Mouse (Mus musculus) granulocyte monocyte progenitor cell, adult 5-6 weeks (primary cell): ENCODE results near the gene Olfr198. TPM values are rescaled to one million over a fixed set of nuclear protein-coding genes. Genes with fewer than 3 reads are reported as not detected.
"Not testable (repeated sequence)": the region's sequence is repeated elsewhere in the genome, so short reads cannot be mapped to it uniquely, and the experiment has no call there.

Source experiments
- ATAC-seq: replicated peaks from 2 replicates; pipeline ENCODE4 v1.8.0; 2016; ENCODE audit warnings: mild to moderate bottlenecking, moderate TSS enrichment, inconsistent platforms; ENCODE audit not compliant: poor library complexity, severe bottlenecking
- total RNA-seq, 2 experiments: library from RNA; stranded (forward) in 1 of 2; stranded (reverse) in 1 of 2; fragments of 200-712, 200-1000 nt in 1 of 2; fragments of >200 nt in 1 of 2; fragmentation: Nextera tagmentation in 1 of 2; gene quantifications; 2 replicates each; pipeline ENCODE4 v1.2.3; 2014 to 2017

The Olfr198 gene
- total RNA-seq (2014; fragmentation: Nextera tagmentation) (not detected in 2 replicates), total RNA-seq (2017) (not detected in 2 replicates)

DNA sequence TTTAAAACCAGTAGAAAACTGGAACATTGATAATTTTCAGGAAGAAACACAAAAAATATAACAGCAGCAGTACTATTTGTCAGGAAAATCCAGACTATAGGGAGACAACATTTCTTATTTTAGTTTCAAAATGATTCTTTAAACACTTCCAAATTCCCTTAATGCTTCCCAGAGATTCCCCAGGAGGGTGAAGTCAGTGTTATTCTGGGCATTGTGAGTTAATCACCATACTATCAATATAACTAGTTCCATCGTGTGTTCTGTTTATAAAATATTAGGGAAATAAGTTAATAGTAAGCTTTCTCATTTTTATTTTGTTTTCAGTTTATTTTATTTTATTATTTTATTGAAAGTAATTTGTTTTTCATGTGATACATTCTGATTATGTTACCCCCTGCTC lies at the start of gene Olfr198:
Gene Olfr198 (minus strand): TSS at position 101 of the 400 bp plus-strand sequence.
- ATAC-seq: not testable (repeated sequence)

- no peak for ATAC-seq
Observed at GRCm38 (mm10) chr16:59249684-59250083, 46.4 kb upstream of the Olfr198 start.

DNA sequence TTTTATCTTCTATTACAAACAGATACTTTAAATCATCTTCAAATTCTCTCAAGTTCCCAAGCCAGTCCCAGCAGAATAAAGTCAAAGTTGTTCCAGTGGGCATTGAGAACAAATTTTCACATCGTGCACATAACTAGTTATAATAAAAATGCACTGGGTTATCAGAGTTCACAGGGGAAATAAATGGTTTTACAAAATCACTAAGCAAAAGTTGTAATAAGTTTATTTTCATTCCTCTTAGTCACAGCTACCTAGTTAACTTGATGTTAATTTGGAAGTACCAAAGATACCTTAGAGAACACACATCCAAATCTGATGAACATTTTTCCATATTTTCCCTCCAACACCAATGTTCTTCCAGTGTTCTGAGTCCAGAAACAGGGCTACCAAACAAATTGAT lies 16.3 kb upstream of the Olfr198 start, which contains the start of gene Olfr199:
Gene Olfr199 (minus strand): TSS at position 101 of the 400 bp plus-strand sequence.
- ATAC-seq: not testable (repeated sequence)

- ATAC-seq: not testable (repeated sequence)
Observed at GRCm38 (mm10) chr16:59217861-59218260, 14.5 kb upstream of the Olfr198 start.

DNA sequence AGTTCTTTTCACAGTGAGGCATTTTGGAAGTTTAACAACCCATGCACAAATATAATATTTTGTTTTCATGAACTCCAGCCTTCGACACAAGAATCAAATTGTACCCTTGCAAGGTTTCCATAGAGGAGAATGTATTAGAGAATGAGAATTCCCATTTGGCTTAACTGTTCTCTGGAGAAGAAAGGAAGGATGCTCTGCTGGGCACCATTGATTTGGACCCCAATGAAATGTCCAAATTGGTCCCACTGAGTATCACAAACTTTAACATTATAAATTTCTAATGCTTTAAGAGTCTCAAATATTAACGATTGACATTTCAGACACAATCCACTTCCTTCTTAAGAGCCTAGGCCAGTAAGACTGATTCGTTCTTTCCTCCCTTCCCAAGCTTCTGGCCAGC lies 33.0 kb downstream of the Olfr198 start, which contains the start of gene Olfr196:
Gene Olfr196 (minus strand): TSS at position 101 of the 400 bp plus-strand sequence.
- no peak for ATAC-seq

GRCm38 (mm10) chr16:59151996-59152395 lies 51.3 kb downstream of the Olfr198 start:
- no peak for ATAC-seq

Other genes starting within 250 kb of the Olfr198 start
- not detected in 2 replicates for gene Olfr183, start 208.2 kb downstream of the Olfr198 start, total RNA-seq (2014; fragmentation: Nextera tagmentation)
- gene Olfr183, start 208.2 kb downstream of the Olfr198 start, total RNA-seq (2017): not detected in 2 replicates
- gene Olfr186, start 173.2 kb downstream of the Olfr198 start, total RNA-seq (2014; fragmentation: Nextera tagmentation): not detected in 2 replicates
- not detected in 2 replicates for gene Olfr186, start 173.2 kb downstream of the Olfr198 start, total RNA-seq (2017)
- gene Olfr187, start 163.8 kb downstream of the Olfr198 start, total RNA-seq (2014; fragmentation: Nextera tagmentation): not detected in 2 replicates
- gene Olfr187, start 163.8 kb downstream of the Olfr198 start, total RNA-seq (2017): not detected in 2 replicates
- not detected in 2 replicates for gene Olfr190, start 125.5 kb downstream of the Olfr198 start, total RNA-seq (2014; fragmentation: Nextera tagmentation)
- not detected in 2 replicates for gene Olfr190, start 125.5 kb downstream of the Olfr198 start, total RNA-seq (2017)
- gene Olfr191, start 113.7 kb downstream of the Olfr198 start, total RNA-seq (2014; fragmentation: Nextera tagmentation): not detected in 2 replicates
- gene Olfr191, start 113.7 kb downstream of the Olfr198 start, total RNA-seq (2017): not detected in 2 replicates
- gene Olfr193, start 91.7 kb downstream of the Olfr198 start, total RNA-seq (2014; fragmentation: Nextera tagmentation): not detected in 2 replicates
- gene Olfr193, start 91.7 kb downstream of the Olfr198 start, total RNA-seq (2017): not detected in 2 replicates
- gene Olfr194, start 82.5 kb downstream of the Olfr198 start, total RNA-seq (2014; fragmentation: Nextera tagmentation): not detected in 2 replicates
- gene Olfr194, start 82.5 kb downstream of the Olfr198 start, total RNA-seq (2017): not detected in 2 replicates
- not detected in 2 replicates for gene Olfr195, start 56.5 kb downstream of the Olfr198 start, total RNA-seq (2014; fragmentation: Nextera tagmentation)
- not detected in 2 replicates for gene Olfr195, start 56.5 kb downstream of the Olfr198 start, total RNA-seq (2017)
- not detected in 2 replicates for gene Olfr196, start 33.1 kb downstream of the Olfr198 start, total RNA-seq (2014; fragmentation: Nextera tagmentation)
- gene Olfr196, start 33.1 kb downstream of the Olfr198 start, total RNA-seq (2017): not detected in 2 replicates
- gene Olfr199, start 16.2 kb upstream of the Olfr198 start, total RNA-seq (2014; fragmentation: Nextera tagmentation): not detected in 2 replicates
- not detected in 2 replicates for gene Olfr199, start 16.2 kb upstream of the Olfr198 start, total RNA-seq (2017)
- not detected in 2 replicates for gene Olfr201, start 69.1 kb upstream of the Olfr198 start, total RNA-seq (2014; fragmentation: Nextera tagmentation)
- gene Olfr201, start 69.1 kb upstream of the Olfr198 start, total RNA-seq (2017): not detected in 2 replicates
- not detected in 2 replicates for gene Olfr202, start 83.3 kb upstream of the Olfr198 start, total RNA-seq (2014; fragmentation: Nextera tagmentation)
- gene Olfr202, start 83.3 kb upstream of the Olfr198 start, total RNA-seq (2017): not detected in 2 replicates
- gene Olfr203, start 95.3 kb upstream of the Olfr198 start, total RNA-seq (2014; fragmentation: Nextera tagmentation): not detected in 2 replicates
- gene Olfr203, start 95.3 kb upstream of the Olfr198 start, total RNA-seq (2017): not detected in 2 replicates
- gene Olfr204, start 114.7 kb upstream of the Olfr198 start, total RNA-seq (2014; fragmentation: Nextera tagmentation): not detected in 2 replicates
- gene Olfr204, start 114.7 kb upstream of the Olfr198 start, total RNA-seq (2017): not detected in 2 replicates
- not detected in 2 replicates for gene Olfr205, start 127.6 kb upstream of the Olfr198 start, total RNA-seq (2014; fragmentation: Nextera tagmentation)
- not detected in 2 replicates for gene Olfr205, start 127.6 kb upstream of the Olfr198 start, total RNA-seq (2017)
- not detected in 2 replicates for gene Olfr206, start 145.7 kb upstream of the Olfr198 start, total RNA-seq (2014; fragmentation: Nextera tagmentation)
- not detected in 2 replicates for gene Olfr206, start 145.7 kb upstream of the Olfr198 start, total RNA-seq (2017)
- not detected in 2 replicates for gene Olfr209, start 160.5 kb upstream of the Olfr198 start, total RNA-seq (2014; fragmentation: Nextera tagmentation)
- gene Olfr209, start 160.5 kb upstream of the Olfr198 start, total RNA-seq (2017): not detected in 2 replicates
- not detected in 2 replicates for gene Gabrr3, start 203.8 kb upstream of the Olfr198 start, total RNA-seq (2014; fragmentation: Nextera tagmentation)
- gene Gabrr3, start 203.8 kb upstream of the Olfr198 start, total RNA-seq (2017): not detected in 2 replicates